Mouse (Mus musculus) G1E (cell line): Measurements from ENCODE around the gene Gm17334.

Experiments used
- CTCF ChIP-seq: IDR thresholded peaks from 2 replicates; pipeline ENCODE4 v1.5.1; 2012; ENCODE audit warnings: low read depth, low read length, inconsistent platforms, mixed read lengths
- GATA1 ChIP-seq: IDR thresholded peaks from 2 replicates; pipeline ENCODE4 v1.6.1; 2012; ENCODE audit warnings: borderline replicate concordance, low read length, inconsistent platforms, mixed read lengths
- GATA2 ChIP-seq: IDR thresholded peaks from 2 replicates; pipeline ENCODE4 v1.6.1; 2012; ENCODE audit warnings: low read depth, low read length, inconsistent platforms, borderline replicate concordance
- POLR2AphosphoS5 ChIP-seq: IDR thresholded peaks from 2 replicates; pipeline ENCODE4 v1.6.1; 2012; ENCODE audit warnings: low read depth, low read length, inconsistent platforms; ENCODE audit not compliant: insufficient replicate concordance
- TAL1 ChIP-seq: conservative IDR thresholded peaks from 2 replicates; pipeline ENCODE4 v1.6.1; 2012; ENCODE audit warnings: low read depth, low read length, inconsistent platforms, mixed read lengths

DNA sequence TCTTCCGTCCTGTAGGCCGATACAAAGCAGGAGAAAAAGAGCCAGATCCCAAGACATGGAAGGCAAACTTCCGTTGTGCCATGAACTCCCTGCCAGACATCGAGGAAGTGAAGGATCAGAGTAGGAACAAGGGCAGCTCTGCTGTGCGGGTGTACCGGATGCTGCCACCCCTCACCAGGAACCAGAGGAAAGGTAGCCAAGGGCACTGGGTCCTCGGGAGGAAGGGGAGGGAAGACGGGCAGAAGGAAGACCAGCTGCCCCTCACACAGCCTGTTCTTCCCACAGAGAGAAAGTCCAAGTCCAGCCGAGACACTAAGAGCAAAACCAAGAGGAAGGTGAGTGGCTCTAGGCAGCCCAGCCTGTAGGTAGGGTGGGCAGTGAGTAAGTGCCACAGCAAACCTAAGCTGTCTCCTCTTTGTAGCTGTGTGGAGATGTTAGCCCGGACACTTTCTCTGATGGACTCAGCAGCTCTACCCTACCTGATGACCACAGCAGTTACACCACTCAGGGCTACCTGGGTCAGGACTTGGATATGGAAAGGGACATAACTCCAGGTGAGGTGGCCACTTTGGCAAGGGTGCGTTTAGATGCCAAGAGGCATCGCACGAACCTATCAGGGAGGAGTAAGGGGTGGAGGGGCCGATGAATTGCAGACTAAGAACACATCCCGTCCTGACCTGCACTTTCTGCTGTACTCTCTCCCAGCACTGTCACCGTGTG is 814 bp upstream of the Gm17334 start:
- no peak for TF ChIP-seq CTCF
- no peak for TF ChIP-seq GATA1
- no peak for TF ChIP-seq TAL1
- TF ChIP-seq GATA2 = no peak
- TF ChIP-seq POLR2AphosphoS5 = no peak
